Mouse (Mus musculus) CH12.LX (cell line): Measurements from ENCODE around the gene Arhgap25.

ENCODE experiments used
- EP300 ChIP-seq: IDR thresholded peaks from 2 replicates; pipeline ENCODE4 v1.6.1; 2011; ENCODE audit warnings: low read length, improper control_type of control experiment
- MYC ChIP-seq: IDR thresholded peaks from 2 replicates; pipeline ENCODE4 v1.6.1; 2011; ENCODE audit warnings: low read depth, mild to moderate bottlenecking, improper control_type of control experiment, low read length
- NELFE ChIP-seq: IDR thresholded peaks from 2 replicates; pipeline ENCODE4 v1.6.1; 2011; ENCODE audit warnings: low read depth, low read length, improper control_type of control experiment
- POLR2A ChIP-seq: IDR thresholded peaks from 2 replicates; pipeline ENCODE4 v1.6.1; 2011; ENCODE audit warnings: low read depth, mild to moderate bottlenecking, improper control_type of control experiment, low read length
- TCF12 ChIP-seq: IDR thresholded peaks from 2 replicates; pipeline ENCODE4 v1.6.1; 2014; ENCODE audit warnings: low read depth, mild to moderate bottlenecking, inconsistent platforms, low read length, improper control_type of control experiment

DNA sequence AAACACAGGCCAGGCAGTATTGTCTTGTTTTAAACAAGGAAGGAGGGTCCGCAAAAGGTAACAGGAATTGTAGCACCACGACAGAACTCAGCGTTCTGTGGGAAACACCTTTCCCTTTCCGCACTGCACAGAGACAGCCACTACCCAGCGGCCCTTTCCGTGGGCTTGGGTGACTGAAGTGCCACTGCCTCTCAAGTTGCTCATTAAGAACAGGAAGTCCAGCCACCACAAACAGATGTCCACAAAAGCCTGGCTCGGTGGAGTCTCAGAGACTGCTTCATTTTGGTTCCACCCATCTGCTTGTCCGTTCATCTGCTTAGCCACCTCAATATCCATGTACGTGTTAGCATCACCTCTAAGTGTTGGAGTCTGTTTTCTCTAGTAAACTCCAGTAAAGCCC, 38.7 kb downstream of the Arhgap25 start:
- no peak for TF ChIP-seq NELFE
- no peak for TF ChIP-seq EP300
- peak; percentile 29; the same call in 1 of the 2 replicates for TF ChIP-seq POLR2A
- no peak for TF ChIP-seq MYC
- peak; percentile 29; the same call in 1 of the 2 replicates for TF ChIP-seq TCF12
